In genomic region chr9:35158477-35158876, GRCm38 (mm10) we compare ENCODE assay signal across 31 mouse cellular contexts.
"Had no signal": no experiment of that assay in that cellular context is flagged by ENCODE, and none has a peak within 500 bp of the region (broad histone marks: within the 10 kb centered on the region; RNA-seq: fewer than 3 reads in every experiment).

No protein-coding gene starts in this region.

- H3K9me3 ChIP-seq: heart, embryonic 10.5 days; heart, embryonic 12.5 days; heart, embryonic 13.5 days; heart, embryonic 15.5 days; hindbrain, embryonic 10.5 days; hindbrain, embryonic 12.5 days; hindbrain, embryonic 13.5 days; hindbrain, embryonic 15.5 days; intestine, embryonic 15.5 days had no signal

- H3K4me1 ChIP-seq: hindbrain, embryonic 12.5 days; hindbrain, embryonic 13.5 days; intestine, embryonic 15.5 days had no signal

- H3K27me3 ChIP-seq: heart, embryonic 12.5 days; heart, embryonic 13.5 days; heart, embryonic 15.5 days; hindbrain, embryonic 12.5 days; hindbrain, embryonic 13.5 days; hindbrain, embryonic 15.5 days; intestine, embryonic 15.5 days had no signal

- H3K4me2 ChIP-seq: heart, embryonic 11.5 days; heart, embryonic 12.5 days; heart, embryonic 13.5 days; heart, embryonic 15.5 days; hindbrain, embryonic 12.5 days; hindbrain, embryonic 13.5 days; hindbrain, embryonic 14.5 days; hindbrain, embryonic 15.5 days; intestine, embryonic 15.5 days had no signal

- DNase-seq: heart, postnatal 10 days; heart, postnatal 14 days; heart, postnatal 36 days; heart, postnatal 4 days; kidney, adult 11 months; kidney, adult 18-20 months; kidney, adult 8-10 months; kidney, postnatal 10 days; kidney, postnatal 14 days; kidney, postnatal 4 days; layer of hippocampus, adult 9-11 months; layer of hippocampus, postnatal 36 days had no signal

- H3K36me3 ChIP-seq: heart, embryonic 10.5 days; heart, embryonic 12.5 days; heart, embryonic 15.5 days; hindbrain, embryonic 15.5 days; intestine, embryonic 15.5 days had no signal

- ATAC-seq: hindbrain, embryonic 16.5 days; hindbrain, postnatal 0 days; inflammation-experienced regulatory T-cells, adult 6 months; intestine, embryonic 15.5 days; intestine, embryonic 16.5 days; intestine, postnatal 0 days had no signal

- H3K27ac ChIP-seq: heart, embryonic 10.5 days; heart, embryonic 13.5 days; heart, embryonic 15.5 days; hindbrain, embryonic 10.5 days; hindbrain, embryonic 12.5 days; hindbrain, embryonic 13.5 days; hindbrain, embryonic 14.5 days; hindbrain, embryonic 15.5 days; hindbrain, postnatal 0 days; intestine, embryonic 15.5 days; kidney, postnatal 0 days; layer of hippocampus, adult 2 months; left cerebral cortex, adult 2 months had no signal

- H3K4me3 ChIP-seq: heart, embryonic 10.5 days; heart, embryonic 12.5 days; heart, embryonic 13.5 days; heart, embryonic 15.5 days; hindbrain, embryonic 10.5 days; hindbrain, embryonic 12.5 days; hindbrain, embryonic 13.5 days; hindbrain, embryonic 15.5 days; intestine, embryonic 15.5 days; layer of hippocampus, adult 2 months; left cerebral cortex, adult 2 months had no signal

- H3K9ac ChIP-seq: heart, embryonic 12.5 days; heart, embryonic 13.5 days; heart, embryonic 15.5 days; hindbrain, embryonic 12.5 days; hindbrain, embryonic 13.5 days; hindbrain, embryonic 14.5 days; hindbrain, embryonic 15.5 days; intestine, embryonic 15.5 days had no signal
